Mouse (Mus musculus): ENCODE measurements around the gene Eepd1. TPM values are rescaled to one million over a fixed set of nuclear protein-coding genes. Genes with fewer than 3 reads are reported as not detected.

The Eepd1 gene
- polyA plus RNA-seq, 1 experiment = 6.9 TPM

DNA sequence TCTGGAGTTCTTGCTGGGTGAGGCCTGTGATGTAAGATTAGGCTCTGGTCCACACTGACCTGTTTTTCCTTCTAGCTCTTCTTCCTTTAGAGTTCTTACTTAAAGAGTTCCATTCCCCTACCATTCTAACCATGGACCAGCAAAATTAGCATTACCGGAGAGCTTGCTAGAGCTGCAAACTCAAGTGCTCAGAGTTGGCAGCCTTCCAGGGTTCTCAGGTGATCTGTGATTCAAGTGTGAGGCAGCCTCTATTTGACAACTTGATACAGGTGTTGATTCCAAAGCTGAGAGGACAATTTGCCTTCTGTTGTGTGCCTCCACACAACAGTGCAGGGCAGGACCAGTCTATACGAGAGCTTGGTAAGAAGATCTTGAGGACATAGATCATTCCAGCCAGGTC, 31.7 kb downstream of the Eepd1 start:
- no peak overlapping the region for H3K27ac ChIP-seq (ENCODE audit: control insufficient read depth, insufficient read depth, low read length)
- no peak overlapping the region for H3K4me3 ChIP-seq (ENCODE audit: control insufficient read depth, insufficient read depth, low read length)
- TF ChIP-seq POLR2A (IDR thresholded peaks at IDR 0.05; ENCODE audit: control insufficient read depth, extremely low read depth, insufficient read depth, low read length, poor library complexity) (no peak), CTCF (IDR thresholded peaks at IDR 0.05; ENCODE audit: borderline replicate concordance, control insufficient read depth, extremely low read depth, insufficient read depth, low read length, poor library complexity) (no peak)
- H3K4me1 ChIP-seq (replicated peaks; ENCODE audit: control insufficient read depth, insufficient read depth, low read length) = peaks cover 5% of the 10 kb centered on the region; the same call in 1 of the 2 replicates
- WGBS = 86% methylated on average over 2 of the region's 2 CpGs
- DNase-seq = no peak
- H3K27me3 ChIP-seq (ENCODE audit: control insufficient read depth, insufficient read depth, low read length) = no peaks in the 10 kb centered on the region
- H3K36me3 ChIP-seq (ENCODE audit: control insufficient read depth, insufficient read depth, low read length) = no peaks in the 10 kb centered on the region

DNA sequence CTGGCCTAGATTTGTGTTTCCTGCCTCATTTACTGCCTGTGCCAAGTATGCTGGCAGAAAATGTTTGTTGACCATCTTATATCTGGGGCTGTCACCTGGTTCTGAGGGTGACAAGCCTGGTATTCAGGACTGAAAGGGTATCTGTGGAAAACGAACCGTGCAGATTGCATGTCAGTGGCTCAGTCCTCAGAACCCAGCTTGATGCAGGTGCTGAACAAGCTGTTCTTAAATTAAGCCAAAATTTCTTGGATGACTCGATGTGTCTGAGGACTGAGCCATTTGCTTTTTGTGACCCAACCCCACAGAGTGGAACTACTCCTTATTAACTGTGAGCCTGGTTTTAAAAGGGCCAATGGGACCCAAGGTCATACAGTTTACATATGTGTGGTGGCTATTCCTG, 32.2 kb downstream of the Eepd1 start:
- Histone ChIP-seq H3K4me3 (ENCODE audit: control insufficient read depth, insufficient read depth, low read length) (no peak overlapping the region), H3K4me1 (replicated peaks; ENCODE audit: control insufficient read depth, insufficient read depth, low read length) (peaks cover 5% of the 10 kb centered on the region; the same call in 1 of the 2 replicates), H3K27me3 (ENCODE audit: control insufficient read depth, insufficient read depth, low read length) (no peaks in the 10 kb centered on the region), H3K27ac (ENCODE audit: control insufficient read depth, insufficient read depth, low read length) (no peak overlapping the region), H3K36me3 (ENCODE audit: control insufficient read depth, insufficient read depth, low read length) (no peaks in the 10 kb centered on the region)
- 98% methylated on average over 3 of the region's 3 CpGs for WGBS
- DNase-seq = no peak
- no peak for TF ChIP-seq CTCF (IDR thresholded peaks at IDR 0.05; ENCODE audit: borderline replicate concordance, control insufficient read depth, extremely low read depth, insufficient read depth, low read length, poor library complexity)

GRCm38 (mm10) chr9:25516640-25517039, 35.3 kb downstream of the Eepd1 start:
- Histone ChIP-seq H3K27me3 (ENCODE audit: control insufficient read depth, insufficient read depth, low read length) (no peaks in the 10 kb centered on the region), H3K4me1 (replicated peaks; ENCODE audit: control insufficient read depth, insufficient read depth, low read length) (peaks cover 9% of the 10 kb centered on the region), H3K4me3 (ENCODE audit: control insufficient read depth, insufficient read depth, low read length) (no peak overlapping the region), H3K36me3 (ENCODE audit: control insufficient read depth, insufficient read depth, low read length) (no peaks in the 10 kb centered on the region), H3K27ac (ENCODE audit: control insufficient read depth, insufficient read depth, low read length) (no peak overlapping the region)
- WGBS = 87% methylated on average over 7 of the region's 7 CpGs
- no peak for TF ChIP-seq CTCF (IDR thresholded peaks at IDR 0.05; ENCODE audit: borderline replicate concordance, control insufficient read depth, extremely low read depth, insufficient read depth, low read length, poor library complexity)
- no peak for TF ChIP-seq POLR2A (IDR thresholded peaks at IDR 0.05; ENCODE audit: control insufficient read depth, extremely low read depth, insufficient read depth, low read length, poor library complexity)
- DNase-seq = no peak

DNA sequence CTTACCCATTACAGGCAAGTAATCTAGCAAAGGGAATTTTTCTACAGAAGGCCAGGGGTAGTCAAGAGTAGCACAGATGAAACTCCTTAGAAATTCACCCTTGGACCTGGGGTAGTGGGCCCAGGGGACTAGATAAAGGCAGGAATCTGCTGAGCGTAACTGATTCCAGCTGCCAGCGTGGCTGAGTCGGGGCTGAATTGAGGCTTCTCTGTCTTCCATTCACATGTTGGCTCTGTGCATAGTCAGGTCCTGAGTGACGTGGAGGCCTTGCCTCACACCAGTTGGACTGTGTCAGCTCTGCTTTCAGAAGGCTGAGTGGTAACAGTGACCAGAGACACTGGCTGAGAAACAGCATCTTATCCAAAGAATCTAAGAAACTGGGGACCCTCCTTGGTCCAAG, 36.6 kb downstream of the Eepd1 start:
- 95% methylated on average over 4 of the region's 4 CpGs for WGBS
- no peaks in the 10 kb centered on the region for H3K27me3 ChIP-seq (ENCODE audit: control insufficient read depth, insufficient read depth, low read length)
- no peak overlapping the region for H3K4me3 ChIP-seq (ENCODE audit: control insufficient read depth, insufficient read depth, low read length)
- H3K36me3 ChIP-seq (ENCODE audit: control insufficient read depth, insufficient read depth, low read length) = no peaks in the 10 kb centered on the region
- no peak overlapping the region for H3K27ac ChIP-seq (ENCODE audit: control insufficient read depth, insufficient read depth, low read length)
- DNase-seq = no peak
- peaks cover 13% of the 10 kb centered on the region for H3K4me1 ChIP-seq (replicated peaks; ENCODE audit: control insufficient read depth, insufficient read depth, low read length)
- TF ChIP-seq POLR2A (IDR thresholded peaks at IDR 0.05; ENCODE audit: control insufficient read depth, extremely low read depth, insufficient read depth, low read length, poor library complexity) (no peak), CTCF (IDR thresholded peaks at IDR 0.05; ENCODE audit: borderline replicate concordance, control insufficient read depth, extremely low read depth, insufficient read depth, low read length, poor library complexity) (no peak)

DNA sequence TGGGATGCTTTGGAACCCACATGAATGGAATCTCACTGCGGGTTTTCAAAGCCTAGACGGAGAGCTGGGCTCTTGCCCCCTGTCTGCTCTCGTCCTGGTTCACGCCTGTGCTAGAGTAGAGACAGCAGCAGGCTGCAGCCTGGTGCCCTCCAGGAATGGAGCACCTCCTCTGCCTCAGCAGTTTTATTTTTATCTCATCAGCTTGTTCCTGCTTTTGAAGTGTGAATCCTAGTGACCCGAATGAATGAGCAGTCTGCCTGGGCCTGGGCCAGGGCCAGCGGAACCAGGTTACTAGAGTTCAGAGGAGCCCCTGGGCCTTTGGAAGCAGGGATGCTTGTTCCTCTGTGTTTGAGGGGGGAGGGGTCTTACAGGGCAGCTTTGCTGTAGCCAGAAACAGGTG, 37.8 kb downstream of the Eepd1 start:
- Histone ChIP-seq H3K27ac (ENCODE audit: control insufficient read depth, insufficient read depth, low read length) (no peak overlapping the region), H3K4me3 (ENCODE audit: control insufficient read depth, insufficient read depth, low read length) (no peak overlapping the region), H3K27me3 (ENCODE audit: control insufficient read depth, insufficient read depth, low read length) (no peaks in the 10 kb centered on the region), H3K36me3 (ENCODE audit: control insufficient read depth, insufficient read depth, low read length) (no peaks in the 10 kb centered on the region), H3K4me1 (replicated peaks; ENCODE audit: control insufficient read depth, insufficient read depth, low read length) (peaks cover 13% of the 10 kb centered on the region)
- no peak for DNase-seq
- TF ChIP-seq CTCF (IDR thresholded peaks at IDR 0.05; ENCODE audit: borderline replicate concordance, control insufficient read depth, extremely low read depth, insufficient read depth, low read length, poor library complexity) (no peak), POLR2A (IDR thresholded peaks at IDR 0.05; ENCODE audit: control insufficient read depth, extremely low read depth, insufficient read depth, low read length, poor library complexity) (no peak)
- 69% methylated on average over 6 of the region's 6 CpGs for WGBS

DNA sequence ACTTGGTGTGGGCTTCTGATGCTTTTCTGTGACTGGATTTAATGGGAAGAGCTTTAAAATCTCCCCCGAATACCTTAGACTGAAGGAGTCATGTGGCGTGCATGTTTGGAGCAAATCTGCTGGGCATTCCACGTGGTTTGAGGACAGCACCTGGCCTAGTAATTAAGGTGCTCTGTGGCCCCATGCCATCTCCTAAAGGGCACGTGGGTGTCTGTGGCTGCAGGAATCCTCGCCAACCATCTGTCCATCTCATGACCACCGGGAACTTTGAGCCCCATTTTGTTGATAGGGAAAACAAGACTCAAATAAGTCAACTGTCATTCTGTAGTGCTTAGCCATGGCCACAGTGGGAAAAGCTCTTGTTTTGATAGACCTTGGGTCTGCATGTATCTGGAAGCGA, 39.5 kb downstream of the Eepd1 start:
- Histone ChIP-seq H3K36me3 (ENCODE audit: control insufficient read depth, insufficient read depth, low read length) (no peaks in the 10 kb centered on the region), H3K4me1 (replicated peaks; ENCODE audit: control insufficient read depth, insufficient read depth, low read length) (peaks cover 13% of the 10 kb centered on the region), H3K27me3 (ENCODE audit: control insufficient read depth, insufficient read depth, low read length) (no peaks in the 10 kb centered on the region), H3K27ac (ENCODE audit: control insufficient read depth, insufficient read depth, low read length) (no peak overlapping the region), H3K4me3 (ENCODE audit: control insufficient read depth, insufficient read depth, low read length) (no peak overlapping the region)
- 96% methylated on average over 7 of the region's 7 CpGs for WGBS
- DNase-seq = no peak
- TF ChIP-seq CTCF (IDR thresholded peaks at IDR 0.05; ENCODE audit: borderline replicate concordance, control insufficient read depth, extremely low read depth, insufficient read depth, low read length, poor library complexity) (no peak), POLR2A (IDR thresholded peaks at IDR 0.05; ENCODE audit: control insufficient read depth, extremely low read depth, insufficient read depth, low read length, poor library complexity) (no peak)

DNA sequence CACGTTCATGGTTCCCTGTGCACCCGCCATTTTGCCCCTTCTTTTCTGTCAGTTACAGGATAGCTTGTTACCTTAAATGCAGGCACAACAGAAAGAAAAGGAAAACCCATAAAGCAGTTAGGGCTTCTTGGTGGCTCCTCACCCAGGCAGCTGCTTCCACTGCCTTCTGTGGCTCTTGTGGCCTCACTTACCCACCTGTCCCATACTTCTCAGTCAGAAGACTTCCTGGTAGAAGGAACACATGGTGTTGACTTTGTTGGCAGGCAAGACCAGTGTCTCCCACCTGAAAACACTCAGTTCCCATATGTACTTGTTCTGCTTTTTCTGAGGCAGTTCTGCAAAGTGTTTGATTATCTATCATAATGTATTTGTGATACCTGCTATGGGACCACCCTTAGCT, 40.5 kb downstream of the Eepd1 start:
- WGBS = 15% methylated on average over 2 of the region's 2 CpGs
- H3K27me3 ChIP-seq (ENCODE audit: control insufficient read depth, insufficient read depth, low read length) = no peaks in the 10 kb centered on the region
- no peaks in the 10 kb centered on the region for H3K36me3 ChIP-seq (ENCODE audit: control insufficient read depth, insufficient read depth, low read length)
- no peak overlapping the region for H3K27ac ChIP-seq (ENCODE audit: control insufficient read depth, insufficient read depth, low read length)
- H3K4me1 ChIP-seq (replicated peaks; ENCODE audit: control insufficient read depth, insufficient read depth, low read length) = peaks cover 13% of the 10 kb centered on the region
- no peak overlapping the region for H3K4me3 ChIP-seq (ENCODE audit: control insufficient read depth, insufficient read depth, low read length)
- peak; percentile 16 for DNase-seq
- TF ChIP-seq POLR2A (IDR thresholded peaks at IDR 0.05; ENCODE audit: control insufficient read depth, extremely low read depth, insufficient read depth, low read length, poor library complexity) (no peak), CTCF (IDR thresholded peaks at IDR 0.05; ENCODE audit: borderline replicate concordance, control insufficient read depth, extremely low read depth, insufficient read depth, low read length, poor library complexity) (no peak)

Data from thymus, adult 2 months (tissue).